Mouse (Mus musculus) CH12.LX (cell line): ENCODE measurements around the gene Bnipl. TPM values are rescaled to one million over a fixed set of nuclear protein-coding genes. Genes with fewer than 3 reads are reported as not detected.

Source experiments
- DNase-seq: peaks from one replicate; pipeline ENCODE4 v3.0.0-alpha.2; 2013; ENCODE audit errors: extremely low read depth
- H3K27ac ChIP-seq: 2 replicates; pipeline ENCODE4 v1.5.1; 2012; ENCODE audit warnings: low read depth, mild to moderate bottlenecking, control low read depth, moderate library complexity; ENCODE audit not compliant: insufficient read depth
- H3K27me3 ChIP-seq: replicated peaks from 2 replicates; pipeline ENCODE3; 2012; ENCODE audit warnings: inconsistent platforms
- H3K36me3 ChIP-seq, 2 experiments: replicated peaks in 1 of 2; 2 replicates each; pipeline versions ENCODE3 to v1.6.1; 2012; ENCODE audit warnings: inconsistent platforms in 1 of 2, low read length in 1 of 2, mild to moderate bottlenecking in 1 of 2, mixed read lengths in 1 of 2, moderate library complexity in 1 of 2; ENCODE audit not compliant: control insufficient read depth in 1 of 2, insufficient read depth in 1 of 2
- H3K4me1 ChIP-seq, 2 experiments: 2 replicates each; pipeline ENCODE4 v1.6.1; 2012; ENCODE audit warnings: inconsistent platforms in 1 of 2, moderate library complexity in 1 of 2; ENCODE audit not compliant: insufficient read depth in 2 of 2, control insufficient read depth in 1 of 2
- H3K4me2 ChIP-seq: 2 replicates; pipeline ENCODE4 v1.6.1; 2012; ENCODE audit warnings: low read depth, mild to moderate bottlenecking, control low read depth; ENCODE audit not compliant: poor library complexity, insufficient read depth, severe bottlenecking
- H3K4me3 ChIP-seq, 3 experiments: fragments of 150-350 bp in 1 of 3; sonication (generic) in 1 of 3; replicated peaks in 1 of 3; 2 replicates each; pipeline versions ENCODE3 to v1.5.1; 2011 to 2012; ENCODE audit warnings: low read depth in 2 of 3, low read length in 2 of 3, mild to moderate bottlenecking in 2 of 3, moderate library complexity in 2 of 3, control low read depth in 1 of 3, improper control_type of control experiment in 1 of 3, inconsistent platforms in 1 of 3, mixed read lengths in 1 of 3; ENCODE audit not compliant: poor library complexity in 1 of 3
- H3K79me2 ChIP-seq: replicated peaks from 2 replicates; pipeline ENCODE4 v1.6.1; 2012; ENCODE audit warnings: mild to moderate bottlenecking, moderate library complexity; ENCODE audit not compliant: control insufficient read depth, poor library complexity, insufficient read depth, severe bottlenecking; ENCODE audit errors: extremely low read depth
- H3K9ac ChIP-seq: 2 replicates; pipeline ENCODE4 v1.6.1; 2012; ENCODE audit warnings: low read depth, mild to moderate bottlenecking, control low read depth, moderate library complexity; ENCODE audit not compliant: insufficient read depth
- H3K9me3 ChIP-seq: replicated peaks from 2 replicates; pipeline ENCODE3; 2012; ENCODE audit warnings: low read length, inconsistent platforms, mixed read lengths
- BHLHE40 ChIP-seq: IDR thresholded peaks from 2 replicates; pipeline ENCODE4 v1.6.1; 2011; ENCODE audit warnings: mild to moderate bottlenecking, low read depth, low read length, improper control_type of control experiment
- CHD1 ChIP-seq: IDR thresholded peaks from 2 replicates; pipeline ENCODE4 v1.6.1; 2012; ENCODE audit warnings: low read depth, low read length, improper control_type of control experiment, inconsistent platforms
- CHD2 ChIP-seq: IDR thresholded peaks from 2 replicates; pipeline ENCODE4 v1.6.1; 2011; ENCODE audit warnings: low read length, improper control_type of control experiment
- CTCF ChIP-seq, 2 experiments: IDR thresholded peaks in 1 of 2; conservative IDR thresholded peaks in 1 of 2; 2 replicates each; pipeline ENCODE4 v1.5.1; 2011 to 2012; ENCODE audit warnings: low read depth in 2 of 2, low read length in 2 of 2, improper control_type of control experiment in 1 of 2, inconsistent platforms in 1 of 2, mild to moderate bottlenecking in 1 of 2, moderate library complexity in 1 of 2
- E2F4 ChIP-seq: IDR thresholded peaks from 2 replicates; pipeline ENCODE4 v1.6.1; 2011; ENCODE audit warnings: low read depth, low read length, improper control_type of control experiment; ENCODE audit not compliant: insufficient replicate concordance
- ETS1 ChIP-seq: conservative IDR thresholded peaks from 2 replicates; pipeline ENCODE4 v1.6.1; 2012; ENCODE audit warnings: low read depth, mild to moderate bottlenecking, inconsistent platforms, low read length, improper control_type of control experiment, moderate library complexity
- GABPA ChIP-seq: IDR thresholded peaks from 2 replicates; pipeline ENCODE4 v1.6.1; 2012; ENCODE audit warnings: low read depth, low read length, improper control_type of control experiment, inconsistent platforms; ENCODE audit not compliant: insufficient replicate concordance
- HCFC1 ChIP-seq: IDR thresholded peaks from 2 replicates; pipeline ENCODE4 v1.6.1; 2012; ENCODE audit warnings: low read depth, mild to moderate bottlenecking, inconsistent platforms, low read length, improper control_type of control experiment
- IRF4 ChIP-seq: IDR thresholded peaks from 2 replicates; pipeline ENCODE4 v1.6.1; 2014; ENCODE audit warnings: low read depth, mild to moderate bottlenecking, inconsistent platforms, low read length, improper control_type of control experiment
- JUN ChIP-seq: IDR thresholded peaks from 2 replicates; pipeline ENCODE4 v1.6.1; 2011; ENCODE audit warnings: low read depth, mild to moderate bottlenecking, low read length, improper control_type of control experiment, moderate library complexity; ENCODE audit not compliant: insufficient read depth
- KAT2A ChIP-seq: IDR thresholded peaks from 2 replicates; pipeline ENCODE4 v1.6.1; 2012; ENCODE audit warnings: low read length, improper control_type of control experiment, inconsistent platforms; ENCODE audit not compliant: insufficient replicate concordance
- MAZ ChIP-seq: IDR thresholded peaks from 2 replicates; pipeline ENCODE4 v1.6.1; 2012; ENCODE audit warnings: low read depth, mild to moderate bottlenecking, inconsistent platforms, low read length, improper control_type of control experiment, moderate library complexity
- MEF2A ChIP-seq: IDR thresholded peaks from 2 replicates; pipeline ENCODE4 v1.6.1; 2014; ENCODE audit warnings: low read depth, mild to moderate bottlenecking, inconsistent platforms, low read length, improper control_type of control experiment, borderline replicate concordance
- MXI1 ChIP-seq: IDR thresholded peaks from 2 replicates; pipeline ENCODE4 v1.6.1; 2011; ENCODE audit warnings: mild to moderate bottlenecking, low read depth, low read length, improper control_type of control experiment
- MYC ChIP-seq: IDR thresholded peaks from 2 replicates; pipeline ENCODE4 v1.6.1; 2011; ENCODE audit warnings: low read depth, mild to moderate bottlenecking, improper control_type of control experiment, low read length
- PAX5 ChIP-seq: IDR thresholded peaks from 2 replicates; pipeline ENCODE4 v1.6.1; 2012; ENCODE audit warnings: low read length, inconsistent platforms, mixed read lengths
- RAD21 ChIP-seq: IDR thresholded peaks from 2 replicates; pipeline ENCODE4 v1.6.1; 2011; ENCODE audit warnings: low read depth, mild to moderate bottlenecking, low read length, improper control_type of control experiment, moderate library complexity
- RCOR1 ChIP-seq: conservative IDR thresholded peaks from 2 replicates; pipeline ENCODE4 v1.6.1; 2012; ENCODE audit warnings: low read depth, mild to moderate bottlenecking, inconsistent platforms, low read length, improper control_type of control experiment
- SMC3 ChIP-seq: IDR thresholded peaks from 2 replicates; pipeline ENCODE4 v1.6.1; 2011; ENCODE audit warnings: low read depth, low read length, improper control_type of control experiment
- TBP ChIP-seq: conservative IDR thresholded peaks from 2 replicates; pipeline ENCODE4 v1.6.1; 2011; ENCODE audit warnings: low read depth, low read length, improper control_type of control experiment
- UBTF ChIP-seq: IDR thresholded peaks from 2 replicates; pipeline ENCODE4 v1.6.1; 2012; ENCODE audit warnings: low read depth, mild to moderate bottlenecking, inconsistent platforms, low read length, improper control_type of control experiment, moderate library complexity
- USF1 ChIP-seq: IDR thresholded peaks from 2 replicates; pipeline ENCODE4 v1.6.1; 2014; ENCODE audit warnings: low read depth, mild to moderate bottlenecking, inconsistent platforms, low read length, improper control_type of control experiment
- ZC3H11A ChIP-seq: IDR thresholded peaks from 2 replicates; pipeline ENCODE4 v1.6.1; 2012; ENCODE audit warnings: low read depth, mild to moderate bottlenecking, inconsistent platforms, low read length, improper control_type of control experiment
- dilution Hi-C: fragments of 300-500 bp; cut with MboI; formaldehyde crosslinking; loops from 2 replicates; pipeline ENCODE4 v1.14.3; 2020; ENCODE audit warnings: low sequenced_read_pairs; ENCODE audit not compliant: extremely low pct_unique_long_range_greater_than_20kb, extremely low pct_ligation_motif_present
- in situ Hi-C: fragments of 300-500 bp; cut with MboI; formaldehyde crosslinking; loops from 3 replicates; pipeline ENCODE4 v1.14.3; 2019; ENCODE audit warnings: low sequenced_read_pairs, low pct_ligation_motif_present, low pct_unique_long_range_greater_than_20kb, mixed read lengths
- polyA plus RNA-seq: library from polyadenylated mRNA; unstranded; fragments of >175 nt; gene quantifications from 2 replicates; pipeline ENCODE4 v1.2.1, GENCODE M21; 2012; ENCODE audit warnings: low read depth; ENCODE audit not compliant: insufficient read length
- total RNA-seq, 2 experiments: library from RNA; depleted of rRNA; stranded (reverse); fragments of 300-350 nt in 1 of 2; fragments of >200 nt in 1 of 2; gene quantifications; 2 replicates each; pipeline ENCODE4 v1.2.3; 2012 to 2014

Bnipl gene
- total and polyA plus RNA-seq, 3 experiments, result 0.33 TPM; not detected in 2

DNA sequence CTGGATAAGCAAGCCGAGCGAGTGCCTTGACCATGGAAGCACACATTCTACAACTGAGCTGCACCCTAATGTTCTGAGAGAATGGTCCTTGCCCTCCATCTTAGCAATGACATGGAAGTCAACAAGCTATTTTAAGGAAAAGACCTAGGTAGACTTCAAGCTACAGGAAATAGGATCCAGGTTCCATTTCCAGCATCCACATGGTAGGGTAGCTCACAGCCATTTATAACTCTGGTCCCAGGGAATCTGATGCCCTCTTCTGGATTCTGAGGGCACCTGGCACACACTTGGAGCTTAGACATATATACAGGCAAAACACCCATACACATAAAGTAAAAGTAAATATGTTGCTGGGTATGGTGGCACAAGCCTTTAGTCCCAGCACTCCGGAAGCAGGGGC is 15.1 kb upstream of the Bnipl start:
- H3K27ac ChIP-seq, result no peak overlapping the region
- H3K4me2 ChIP-seq, result no peak overlapping the region
- TF ChIP-seq CHD2, result no peak
- no peak for TF ChIP-seq GABPA
- no peak for TF ChIP-seq RCOR1
- TF ChIP-seq MEF2A, result no peak
- DNase-seq, result no peak
- dilution Hi-C loops, result no loop called here
- H3K36me3 ChIP-seq, result peaks cover 8 to 65% of the 10 kb centered on the region in 2 experiments
- H3K4me3 ChIP-seq, result no peak overlapping the region
- peaks cover 0 to 11% of the 10 kb centered on the region in 2 experiments; a peak in 1 of 4 replicates for H3K4me1 ChIP-seq
- in situ Hi-C loops, result loop anchor here (5.0 kb wide), 1 partner anchor 134 kb away; the partner anchor contains the start of genes Lysmd1 and Scnm1
- no peak overlapping the region for H3K9ac ChIP-seq
- no peaks in the 10 kb centered on the region for H3K27me3 ChIP-seq
- peaks cover 2% of the 10 kb centered on the region for H3K9me3 ChIP-seq
- no peaks in the 10 kb centered on the region for H3K79me2 ChIP-seq

DNA sequence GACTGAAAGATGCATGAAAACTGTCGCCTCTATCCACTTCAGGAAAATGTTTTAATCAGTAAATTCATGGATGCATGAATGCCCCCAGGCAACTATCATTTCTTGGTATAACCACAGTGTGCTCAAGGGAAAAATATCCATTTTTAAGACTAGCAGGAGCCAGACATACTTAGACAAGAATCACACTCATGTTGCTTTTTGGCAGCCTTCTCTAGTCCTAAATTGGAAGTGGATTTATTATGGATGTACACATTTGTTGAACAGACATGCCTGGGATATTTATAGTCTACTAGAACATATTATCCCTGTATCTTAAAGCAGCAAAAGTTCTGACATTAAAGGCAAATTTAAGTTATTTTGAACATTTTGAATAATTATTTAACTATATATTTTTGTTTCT is 13.7 kb upstream of the Bnipl start:
- Histone ChIP-seq H3K4me1 (peaks cover 0 to 11% of the 10 kb centered on the region in 2 experiments; a peak in 1 of 4 replicates), H3K9me3 (peaks cover 2% of the 10 kb centered on the region), H3K79me2 (no peaks in the 10 kb centered on the region), H3K4me3 (no peak overlapping the region), H3K36me3 (peaks cover 8 to 69% of the 10 kb centered on the region in 2 experiments), H3K9ac (no peak overlapping the region), H3K27me3 (no peaks in the 10 kb centered on the region), H3K27ac (no peak overlapping the region), H3K4me2 (no peak overlapping the region)
- DNase-seq, result no peak
- in situ Hi-C loops, result loop anchor here (5.0 kb wide), 1 partner anchor 132 kb away; the partner anchor contains the start of genes Lysmd1 and Scnm1
- dilution Hi-C loops, result no loop called here
- TF ChIP-seq CTCF (conservative IDR thresholded peaks at IDR 0.05 in 1 of 2, IDR thresholded peaks at IDR 0.05 in 1 of 2; ENCODE audit: low read depth in 2 of 2, low read length in 2 of 2) (no peak), MAZ (no peak), HCFC1 (no peak), E2F4 (no peak), JUN (no peak), BHLHE40 (no peak), MXI1 (no peak), CHD2 (no peak), PAX5 (no peak)

DNA sequence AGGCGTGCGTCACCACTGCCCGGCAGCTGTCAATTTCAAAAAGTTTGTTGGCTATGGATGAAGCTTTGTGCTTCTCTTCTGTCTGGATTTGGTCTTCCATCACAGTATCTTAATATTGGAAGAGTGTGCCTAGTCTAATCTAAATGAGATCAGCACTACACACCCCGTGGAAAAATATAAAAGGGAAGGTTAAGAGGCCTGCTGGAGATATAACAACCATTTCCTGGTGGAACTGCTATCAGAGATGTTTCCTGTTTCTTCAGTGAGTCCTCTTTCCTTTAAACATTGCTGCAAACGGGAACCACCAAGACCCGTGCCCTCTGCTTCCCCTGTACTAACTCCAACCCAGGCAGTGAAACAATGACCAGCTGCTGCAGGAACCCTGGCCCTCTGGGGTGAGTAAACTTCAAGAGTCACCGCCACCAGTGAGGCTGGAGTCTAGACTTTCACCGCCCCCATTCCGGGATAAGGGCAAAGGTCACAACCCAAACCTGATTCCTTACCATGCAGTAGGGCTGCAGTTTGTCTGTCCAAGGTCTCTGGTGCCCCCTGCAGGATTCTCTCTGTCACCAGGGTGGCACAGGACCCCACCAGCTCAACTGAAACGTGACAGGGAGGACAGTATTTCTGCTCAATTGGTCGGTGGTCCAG is 12.2 kb upstream of the Bnipl start:
- dilution Hi-C loops, result no loop called here
- H3K9me3 ChIP-seq, result peaks cover 2% of the 10 kb centered on the region
- no peak overlapping the region for H3K27ac ChIP-seq
- peak; percentile 72 for DNase-seq
- peaks cover 11 to 61% of the 10 kb centered on the region in 2 experiments for H3K36me3 ChIP-seq
- no peaks in the 10 kb centered on the region for H3K27me3 ChIP-seq
- no peaks in the 10 kb centered on the region for H3K79me2 ChIP-seq
- peaks cover 0 to 11% of the 10 kb centered on the region in 2 experiments; a peak in 1 of 4 replicates for H3K4me1 ChIP-seq
- H3K9ac ChIP-seq, result no peak overlapping the region
- no peak overlapping the region for H3K4me3 ChIP-seq
- no peak overlapping the region for H3K4me2 ChIP-seq
- in situ Hi-C loops, result no loop called here
- TF ChIP-seq SMC3 (peak; percentile 87), IRF4 (no peak), ETS1 (no peak), RAD21 (peak; percentile 91), USF1 (no peak), ZC3H11A (peak; percentile 27; the same call in 1 of the 2 replicates), BHLHE40 (peak; percentile 81), PAX5 (no peak), TBP (no peak), MYC (0 out of 2 replicates have a peak, but pooled peaks have one; percentile 39), KAT2A (no peak), CTCF (conservative IDR thresholded peaks at IDR 0.05 in 1 of 2, IDR thresholded peaks at IDR 0.05 in 1 of 2; ENCODE audit: low read depth in 2 of 2, low read length in 2 of 2) (peak; percentile 43 to 94; a peak in 3 of 4 replicates), CHD1 (no peak), RCOR1 (no peak), UBTF (no peak)
